Mouse (Mus musculus) c-Kit-positive CD71-positive TER-119-negative erythroid progenitor cells, embryonic 14.5 days (primary cell): Measurements from ENCODE around the gene Cib2.

Experiments used
- DNase-seq: peaks from one replicate; pipeline ENCODE4 v3.0.0-alpha.2; 2013; ENCODE audit warnings: low read depth

The Cib2 gene

DNA sequence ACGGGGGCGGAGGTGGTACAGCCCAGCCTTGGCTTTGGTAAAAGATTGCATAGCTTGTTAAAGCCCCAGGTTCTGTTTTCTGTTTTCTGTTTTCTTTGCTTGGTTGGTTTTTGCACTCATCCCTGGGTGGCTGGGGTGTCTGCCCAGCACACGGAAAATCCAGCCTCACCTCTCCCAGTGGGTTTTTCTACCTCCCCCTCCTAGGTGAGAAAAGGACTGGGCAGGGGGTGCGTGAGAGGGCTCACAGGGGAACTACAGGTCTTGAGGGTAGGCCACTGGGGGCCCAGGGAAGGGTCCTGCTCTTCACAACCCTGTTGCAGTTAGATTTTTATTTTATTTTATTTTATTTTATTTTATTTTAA, 15.1 kb downstream of the Cib2 start:
- DNase-seq, result no peak

DNA sequence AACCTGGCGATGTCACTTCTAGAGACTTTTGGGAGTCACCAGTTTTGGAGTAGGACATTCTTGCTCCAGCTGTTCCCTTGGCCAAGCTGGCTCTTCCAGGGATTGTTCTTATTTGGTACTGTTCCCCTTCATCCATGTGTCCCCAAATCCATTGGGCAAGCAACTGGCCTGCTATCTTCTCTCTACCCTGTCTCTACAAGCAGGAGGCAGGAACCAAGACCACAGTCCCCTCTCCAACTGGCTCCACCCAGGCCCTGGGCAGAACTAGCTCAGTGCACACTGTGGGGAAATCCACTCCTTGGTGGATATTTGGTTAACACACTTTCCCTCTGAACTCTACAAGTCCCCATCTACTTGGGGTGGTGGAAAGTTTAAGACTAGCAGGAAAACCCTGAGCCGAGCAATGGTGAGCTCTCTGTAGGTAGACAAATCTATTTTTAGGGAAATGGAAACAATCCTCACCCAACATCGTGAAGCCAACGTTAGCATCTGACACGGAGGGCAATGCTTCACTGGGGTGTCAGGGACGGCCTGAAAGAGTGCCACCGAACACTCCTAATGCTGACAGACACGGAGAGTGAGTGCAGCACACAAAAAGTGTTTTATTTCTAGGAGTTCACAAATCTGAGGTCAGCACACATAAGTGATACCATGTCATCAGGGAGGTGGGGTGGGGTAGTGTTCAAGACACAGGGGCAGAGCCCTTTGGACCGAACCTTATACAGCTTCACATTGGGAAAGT, 15.6 kb downstream of the Cib2 start:
- no peak for DNase-seq

DNA sequence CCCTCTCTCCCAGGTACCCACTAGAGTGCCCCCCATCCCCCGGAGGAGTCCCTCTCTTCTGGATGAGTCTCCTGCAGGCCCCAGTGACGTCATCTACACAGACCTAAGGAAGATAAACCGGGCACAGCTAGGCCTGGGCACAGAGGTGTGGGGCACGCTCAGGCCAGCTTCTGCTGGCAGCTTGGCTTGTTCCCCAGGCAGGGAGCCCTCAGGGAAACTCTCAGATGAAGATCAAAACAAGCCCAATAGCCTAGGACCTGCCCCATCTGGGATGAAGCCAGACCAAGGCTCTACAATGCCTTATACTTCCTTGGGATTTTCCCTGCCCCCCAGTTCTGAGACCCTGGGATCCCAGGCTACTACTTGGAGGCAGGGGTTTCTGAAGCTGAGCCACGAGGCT, 19.2 kb downstream of the Cib2 start:
- DNase-seq, result no peak

DNA sequence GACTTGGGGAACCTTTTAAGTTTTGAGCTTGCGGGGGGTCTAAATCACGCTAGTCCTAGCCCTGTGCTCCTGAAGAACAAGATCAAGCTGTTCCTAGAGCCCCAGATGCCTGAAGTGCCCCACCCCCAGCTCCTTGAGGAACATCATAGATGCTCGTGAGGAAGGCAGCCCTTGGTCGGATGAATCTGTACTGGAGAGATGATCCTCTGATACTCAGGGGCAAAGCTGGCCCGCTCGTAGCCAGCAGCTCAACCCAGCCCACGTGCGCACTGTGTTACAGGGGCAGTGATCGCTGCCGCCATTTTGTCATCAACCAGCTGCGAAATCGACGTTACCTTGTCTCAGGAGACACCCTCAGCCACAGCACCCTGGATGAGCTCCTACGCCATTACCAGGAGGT, 21.3 kb downstream of the Cib2 start, which contains the start of gene Sh2d7:
Gene Sh2d7, plus strand, starts transcription at position 301 of the 400 bp plus-strand sequence.
- DNase-seq, result no peak

DNA sequence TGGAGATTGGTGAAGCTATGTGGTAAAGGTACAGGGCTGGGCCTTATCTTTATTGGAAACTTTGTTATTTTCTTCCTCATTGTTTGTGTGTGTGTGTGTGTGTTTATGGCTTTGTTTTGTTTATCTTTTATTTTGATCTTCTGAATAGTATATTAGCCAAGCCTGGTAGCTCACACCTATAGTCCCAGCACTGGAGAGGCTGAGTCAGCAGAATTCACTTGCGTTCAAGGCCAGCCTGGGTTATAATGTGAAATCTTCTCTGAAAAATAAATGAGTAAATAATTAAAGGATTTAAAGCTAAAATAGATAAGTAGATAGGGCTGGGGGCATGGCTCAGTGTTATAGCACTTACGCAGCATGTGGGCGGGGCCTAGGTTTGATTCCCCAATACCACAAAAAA, 21.8 kb downstream of the Cib2 start:
- no peak for DNase-seq

DNA sequence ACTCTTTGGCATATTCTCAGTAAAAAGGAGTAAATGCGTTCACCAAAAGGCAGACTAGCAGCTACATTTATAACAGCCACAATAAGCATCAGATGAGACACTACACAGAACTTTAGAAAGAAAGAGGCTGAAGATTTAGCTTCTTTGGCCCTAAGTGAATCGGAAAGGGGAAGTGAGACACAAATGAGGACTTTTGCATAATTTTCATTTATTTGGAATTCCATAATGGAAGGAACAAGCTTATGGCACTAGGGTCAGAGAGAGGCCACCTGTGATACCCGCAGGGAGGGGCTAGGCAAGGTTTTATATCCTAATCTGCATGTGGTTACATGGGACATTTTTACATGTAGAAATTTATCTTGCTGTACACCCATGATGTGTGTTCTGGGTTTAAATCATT, 22.5 kb downstream of the Cib2 start:
- DNase-seq, result no peak

DNA sequence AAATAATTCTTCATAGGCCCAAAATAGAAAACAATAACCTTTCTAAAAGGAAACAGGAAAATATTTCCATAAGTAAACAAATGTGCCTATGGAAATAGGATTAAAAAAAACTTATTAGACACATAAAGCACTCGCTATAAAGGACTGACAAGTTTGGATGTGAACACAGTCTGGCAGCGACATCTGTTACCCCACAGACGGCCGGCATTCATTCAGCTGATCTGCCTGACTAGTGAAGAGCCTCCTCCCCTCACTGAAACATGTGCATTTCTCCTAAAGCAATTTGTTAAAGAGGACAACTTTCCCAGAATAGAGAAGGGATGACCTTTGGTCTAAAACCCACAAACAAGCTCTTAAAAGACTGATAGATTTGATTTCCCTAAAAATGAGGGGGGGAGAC, 23.0 kb downstream of the Cib2 start:
- DNase-seq, result no peak

DNA sequence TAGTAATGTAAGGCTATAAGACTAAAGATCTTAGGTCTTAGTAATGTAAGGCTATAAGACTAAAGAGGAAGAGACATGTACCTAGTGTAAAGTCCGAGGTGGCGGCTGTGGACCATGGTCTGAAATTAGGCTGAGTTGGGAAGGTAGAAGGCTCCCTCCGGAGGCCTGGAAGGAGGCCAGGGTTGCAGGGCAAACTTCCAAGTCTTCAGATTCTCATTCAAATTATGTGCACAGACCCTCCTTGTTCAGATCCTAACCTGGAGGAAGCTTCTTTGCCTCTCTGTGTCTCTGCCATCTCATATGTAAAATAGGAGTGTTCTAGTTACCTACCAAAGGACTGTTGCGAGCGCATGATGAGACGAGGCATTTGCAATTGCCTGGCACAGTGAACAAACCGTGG, 23.8 kb downstream of the Cib2 start:
- no peak for DNase-seq

DNA sequence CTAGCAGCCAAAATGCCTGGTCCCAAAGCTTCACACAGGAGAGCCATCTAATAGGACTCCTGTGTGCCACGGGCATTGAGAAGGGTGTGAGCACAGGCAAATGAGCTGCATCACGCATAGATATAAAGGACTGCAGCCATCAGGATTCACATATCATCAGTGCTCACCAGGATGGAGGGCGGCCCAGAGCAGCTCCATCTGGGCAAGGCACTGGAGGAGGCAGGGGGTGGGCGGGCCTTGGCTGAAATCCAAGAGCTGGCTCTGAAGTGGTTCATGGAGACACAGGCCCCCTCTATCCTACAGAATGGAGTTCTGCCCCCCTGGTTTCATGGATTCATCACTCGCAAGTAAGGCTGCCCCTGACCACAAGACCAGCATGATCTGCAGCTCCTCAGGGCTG, 26.0 kb downstream of the Cib2 start:
- DNase-seq, result no peak

DNA sequence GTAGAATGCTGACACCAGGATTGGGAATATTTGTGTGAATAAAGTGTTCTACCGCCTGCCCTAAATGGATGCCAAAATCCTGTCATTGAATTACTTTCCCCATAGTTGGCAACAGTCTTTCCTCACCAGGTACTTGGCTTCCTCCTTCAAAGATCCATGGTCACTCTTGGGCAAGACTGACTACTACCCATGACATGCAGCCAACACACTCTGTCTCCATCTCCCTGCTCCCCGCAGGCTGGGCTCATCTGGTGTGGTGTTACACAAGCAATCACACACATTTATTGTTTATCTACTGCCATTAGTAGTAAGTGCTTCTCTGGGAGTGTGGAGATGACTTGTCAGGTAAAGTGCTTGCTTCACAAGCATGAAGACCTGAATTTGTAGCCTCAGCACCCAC, 27.1 kb downstream of the Cib2 start:
- no peak for DNase-seq

DNA sequence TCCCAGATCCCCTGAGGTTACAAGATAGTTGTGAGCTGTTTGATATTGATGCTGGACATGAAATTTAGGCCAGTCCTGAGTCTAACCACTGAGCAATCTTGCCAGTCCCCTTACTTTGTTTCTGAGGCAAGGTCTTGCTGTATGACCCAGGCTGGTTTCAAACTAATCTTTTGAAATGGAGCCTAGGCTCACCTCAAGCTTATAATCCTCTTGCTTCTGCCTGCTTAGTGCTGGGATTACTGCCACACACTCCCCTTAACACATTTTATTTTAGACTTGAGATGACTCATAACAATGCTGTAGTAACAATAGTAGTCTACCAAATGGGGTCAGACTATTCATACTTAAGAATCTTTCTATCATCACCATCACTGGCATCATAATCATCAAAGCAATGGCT, 28.6 kb downstream of the Cib2 start:
- DNase-seq, result no peak

DNA sequence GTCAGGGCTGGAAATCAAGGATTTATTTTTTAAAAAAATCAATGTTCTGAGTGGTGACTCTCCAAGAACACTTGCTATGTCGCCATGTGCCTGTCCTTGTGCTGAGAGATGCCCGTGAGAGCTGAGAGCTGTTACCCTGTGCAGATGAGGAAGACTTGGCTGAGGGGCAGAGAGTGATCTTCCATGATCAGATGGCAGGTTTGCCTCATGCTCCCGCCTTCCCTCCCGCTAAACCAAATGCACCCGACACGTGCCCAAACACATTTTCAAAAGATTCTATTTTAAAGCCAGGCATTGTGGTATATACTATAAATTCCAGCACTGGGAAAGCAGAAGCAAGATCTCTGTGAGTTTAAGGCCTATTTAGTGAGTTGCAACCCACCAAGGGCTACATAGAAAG, 29.2 kb downstream of the Cib2 start:
- no peak for DNase-seq

DNA sequence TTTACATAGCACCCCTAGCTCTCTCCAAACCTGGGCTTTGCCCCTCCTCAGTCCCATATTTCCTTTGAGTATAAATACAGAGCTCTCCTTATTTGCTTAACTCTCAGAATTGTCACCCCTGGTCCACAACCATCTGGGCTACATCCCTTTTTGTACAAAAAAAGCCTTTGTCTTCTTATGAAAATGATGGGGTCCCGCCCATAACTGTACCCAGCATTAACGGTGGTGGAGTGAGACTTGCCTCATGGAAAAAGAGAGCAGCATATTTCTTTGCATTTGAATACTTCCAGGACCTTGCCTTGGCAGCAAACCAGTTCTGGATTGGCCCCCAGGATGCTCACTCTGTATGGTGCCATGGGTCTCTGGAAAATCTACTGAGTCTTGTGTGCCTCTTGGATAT, 30.1 kb downstream of the Cib2 start:
- DNase-seq, result no peak

DNA sequence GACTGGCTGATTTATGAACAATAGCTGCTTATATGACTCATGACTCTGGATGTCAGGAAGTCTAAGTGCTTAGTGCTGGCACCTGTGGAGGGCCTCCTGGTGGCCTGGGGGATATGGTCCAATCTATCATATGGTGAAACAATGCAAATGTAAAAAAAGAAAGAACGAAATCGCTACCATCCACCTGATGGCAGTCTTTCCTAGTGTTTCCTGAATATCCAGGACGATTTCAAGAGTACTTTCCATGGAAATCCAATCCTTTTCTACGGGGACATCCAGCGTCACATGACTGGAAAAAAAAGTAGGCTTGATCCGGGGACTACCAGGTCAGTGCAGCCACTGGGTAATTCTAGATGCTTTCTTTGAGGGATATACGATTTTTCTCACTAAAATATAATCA, 32.3 kb downstream of the Cib2 start:
- no peak for DNase-seq

DNA sequence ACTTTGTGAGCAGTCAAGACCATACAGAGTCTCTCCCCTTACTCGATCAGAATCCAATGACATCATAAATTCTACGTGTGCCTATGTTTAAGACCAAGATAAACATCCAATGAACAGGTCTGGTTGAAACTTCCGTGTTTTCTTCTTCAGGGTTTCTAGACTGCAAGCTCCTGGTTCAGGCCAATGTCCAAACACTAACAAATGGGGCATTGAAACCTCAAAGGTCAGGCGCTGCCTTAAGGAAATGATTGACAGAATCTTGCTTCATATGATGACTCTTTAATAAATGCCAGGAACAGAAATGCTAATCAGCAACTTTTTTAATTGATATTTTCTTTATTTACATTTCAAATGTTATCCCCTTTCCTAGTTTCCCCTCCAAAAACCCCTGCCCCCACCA, 39.7 kb downstream of the Cib2 start:
- DNase-seq, result no peak

DNA sequence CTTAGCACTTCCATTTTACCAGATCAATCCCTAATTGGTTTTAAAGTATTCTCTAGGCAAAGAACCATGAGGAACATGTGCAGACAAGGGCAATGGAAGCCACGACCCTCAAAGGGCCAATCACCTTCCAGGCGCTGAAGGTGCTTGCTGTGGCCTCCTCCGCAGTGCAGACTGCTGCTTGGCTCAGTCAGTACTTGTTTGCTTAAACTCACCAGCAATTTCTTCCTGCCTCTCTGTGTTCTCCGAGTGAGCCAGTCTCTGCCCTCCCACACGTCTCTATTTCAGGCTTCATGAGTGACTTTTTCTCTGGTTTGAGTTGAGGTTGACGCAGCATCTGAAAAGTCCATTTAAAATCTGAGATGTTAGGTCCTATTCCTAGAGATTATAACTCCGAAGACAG, 41.1 kb downstream of the Cib2 start:
- no peak for DNase-seq

DNA sequence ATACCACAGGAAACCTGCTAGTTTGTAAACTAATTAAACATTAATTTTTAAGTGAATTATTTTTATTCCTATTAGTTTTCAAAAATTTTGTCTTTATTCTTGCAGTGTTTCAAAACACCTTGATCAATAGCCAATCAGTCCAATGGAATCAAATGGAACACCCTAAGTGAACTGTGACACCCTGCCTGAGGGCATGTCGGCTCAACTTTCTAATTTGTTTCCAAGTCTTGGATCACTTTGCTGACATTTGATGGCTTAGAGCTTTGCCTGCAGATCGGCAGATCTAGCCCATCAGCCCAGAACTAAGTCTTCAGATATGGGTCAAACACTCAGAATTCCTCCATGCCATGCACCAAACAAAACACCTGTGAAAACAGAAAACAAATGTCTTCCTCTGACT, 44.0 kb downstream of the Cib2 start:
- no peak for DNase-seq

DNA sequence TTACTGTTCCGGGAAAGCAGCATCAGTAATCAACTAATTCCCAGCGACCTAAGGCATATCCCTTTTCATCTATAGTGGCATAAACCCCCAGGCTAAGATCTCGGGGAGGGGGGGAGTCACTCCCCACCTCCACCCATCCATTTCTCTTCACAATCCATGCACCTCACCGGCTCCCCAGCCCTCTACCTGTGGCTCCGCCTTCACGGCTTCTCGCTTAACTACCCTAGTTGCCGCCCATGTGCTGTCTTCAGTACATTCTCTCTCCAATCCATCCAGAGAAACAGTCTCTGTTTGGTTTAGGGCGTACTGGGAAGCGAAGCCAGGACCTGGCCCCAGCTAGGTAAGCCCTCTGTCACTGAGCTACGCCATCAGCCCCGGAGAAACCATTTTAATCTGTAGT, 57.1 kb downstream of the Cib2 start:
- DNase-seq, result no peak

DNA sequence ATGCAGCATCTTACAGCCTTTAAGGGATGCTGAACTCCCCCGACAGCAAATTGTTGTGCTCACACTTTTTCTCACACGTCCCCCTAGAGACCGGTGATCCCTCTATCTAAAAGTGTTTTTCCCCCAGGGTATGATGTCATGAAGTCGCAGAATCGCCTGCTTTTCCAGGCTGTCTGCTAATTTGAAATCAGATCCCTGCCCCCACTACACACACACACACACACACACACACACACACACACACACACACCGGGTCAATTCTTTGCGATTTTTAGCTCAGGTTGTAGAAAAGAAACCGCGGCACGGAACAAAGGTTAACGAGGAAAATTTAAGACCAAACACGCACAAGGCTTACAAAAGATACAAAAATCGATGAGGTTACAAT, 57.9 kb downstream of the Cib2 start:
- DNase-seq, result no peak

DNA sequence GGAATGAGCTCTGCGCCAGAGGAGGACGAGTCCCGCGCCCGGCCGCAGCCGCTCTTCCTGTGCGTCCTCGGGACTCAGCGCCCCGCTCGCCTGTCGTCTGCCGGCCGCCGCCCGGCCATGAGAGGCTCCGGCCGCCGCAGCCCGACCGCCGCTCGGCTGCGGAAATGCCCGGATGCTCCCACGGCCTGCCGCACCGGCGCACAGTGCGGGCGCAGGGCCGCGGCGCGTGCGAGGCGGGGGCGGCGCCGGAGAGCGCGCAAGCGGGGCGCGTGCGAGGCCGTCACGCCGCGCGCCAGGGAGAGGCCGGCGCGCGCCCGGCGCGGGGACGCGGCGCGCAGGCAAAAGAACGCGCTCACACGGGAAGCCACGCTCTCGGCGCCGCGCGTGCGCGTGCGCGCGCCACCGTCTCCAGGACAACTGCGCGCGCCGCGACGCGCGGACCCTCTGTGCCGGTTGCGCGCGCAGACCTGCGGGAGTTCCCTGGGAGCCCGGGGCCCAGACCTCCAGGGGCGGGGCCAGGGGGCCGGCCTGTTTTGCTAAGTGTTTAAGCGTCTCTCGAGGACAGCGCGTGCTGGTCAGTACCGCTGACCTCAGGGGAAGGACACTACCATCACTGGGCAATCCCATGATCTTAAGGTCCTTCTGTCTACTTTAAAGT, 58.4 kb downstream of the Cib2 start, which contains the start of gene Dmxl2:
Gene Dmxl2, minus strand, starts transcription at position 174 of the 658 bp plus-strand sequence.
- DNase-seq, result peak; percentile 56

DNA sequence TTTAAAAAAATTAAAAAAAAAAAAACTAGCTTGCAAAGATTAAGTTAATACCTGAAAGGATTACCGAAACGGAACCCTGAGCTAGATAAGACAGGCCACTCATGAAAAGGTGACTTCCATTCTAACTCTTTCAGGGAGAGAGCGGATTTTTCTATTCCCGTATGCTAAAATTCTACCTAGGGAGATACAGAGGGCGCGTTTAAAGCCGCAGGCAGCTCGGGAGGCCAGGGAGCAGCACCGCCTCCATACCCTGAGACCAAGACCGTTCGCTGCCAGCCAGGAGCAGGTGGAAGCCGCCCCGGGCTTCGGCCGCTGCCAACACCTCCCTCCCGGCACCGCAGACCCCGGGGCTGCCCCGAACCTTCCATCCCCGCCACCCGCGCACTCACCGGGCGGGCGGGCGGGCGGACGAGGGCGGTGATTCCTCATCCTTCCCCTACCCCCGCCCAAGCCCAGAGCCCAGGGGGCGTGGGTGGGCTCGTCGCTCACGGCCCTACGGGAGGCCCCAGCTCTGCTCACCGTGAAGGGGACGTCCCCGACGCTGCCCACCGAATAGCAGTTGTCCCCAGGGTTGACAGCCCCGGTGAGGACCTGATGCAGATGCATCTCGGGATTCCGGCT, 59.1 kb downstream of the Cib2 start:
- no peak for DNase-seq

DNA sequence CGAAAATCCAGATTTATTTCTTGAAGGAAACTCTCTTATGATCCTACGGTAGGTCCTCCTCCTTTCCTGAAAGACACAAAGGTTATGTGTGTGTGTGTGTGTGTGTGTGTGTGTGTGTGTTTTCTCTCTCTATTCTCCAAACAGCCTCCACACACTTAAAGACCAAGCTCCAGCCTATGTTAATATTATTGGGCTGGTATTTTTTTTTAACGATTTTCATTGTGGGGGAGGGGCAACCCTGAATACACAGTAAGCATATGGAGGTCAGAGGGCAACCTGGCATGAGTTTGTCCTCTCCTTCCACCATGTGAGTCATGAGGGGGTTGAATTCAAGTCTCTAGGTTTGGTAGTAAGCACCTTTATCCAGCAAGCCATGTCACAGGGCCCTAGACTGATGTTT, 60.2 kb downstream of the Cib2 start:
- DNase-seq, result no peak

DNA sequence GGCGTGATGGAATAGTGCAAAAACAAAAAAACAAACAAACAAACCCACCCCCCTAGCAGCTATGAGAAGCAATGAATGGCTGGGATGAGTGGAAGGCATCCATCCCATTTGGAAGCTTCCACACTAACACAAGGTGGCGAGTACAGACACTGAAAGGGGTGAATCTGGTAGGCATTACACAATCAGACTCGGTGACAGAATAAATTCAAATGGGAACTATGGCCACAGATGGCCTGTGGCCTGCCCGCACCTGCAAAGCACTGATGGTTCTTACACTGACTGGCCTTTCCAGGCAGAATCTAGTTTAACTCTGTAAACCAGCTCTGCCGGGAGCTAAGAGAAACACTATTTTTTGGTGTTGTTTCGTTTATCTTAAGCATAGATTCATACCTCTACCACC, 60.7 kb downstream of the Cib2 start:
- no peak for DNase-seq
